Mouse (Mus musculus) embryonic fibroblast, embryonic 13.5 days (primary cell): ENCODE measurements at regions not wholly inside any gene's neighbourhood (a gene's known extent, or its start where the extent isn't known, plus 50 kb on each side); places are given as distances from the start of the nearest gene placed in this dataset.

ENCODE experiments used
- H3K27ac ChIP-seq: 2 replicates; pipeline ENCODE4 v1.5.1; 2012; ENCODE audit warnings: low read length, control low read depth, inconsistent platforms; ENCODE audit not compliant: insufficient read depth
- H3K4me1 ChIP-seq: 2 replicates; pipeline ENCODE4 v1.6.1; 2011; ENCODE audit warnings: low read length; ENCODE audit not compliant: control insufficient read depth, insufficient read depth
- H3K4me3 ChIP-seq: 2 replicates; pipeline ENCODE4 v1.5.1; 2011; ENCODE audit warnings: mild to moderate bottlenecking, control low read depth, low read length; ENCODE audit not compliant: insufficient read depth
- CTCF ChIP-seq: IDR thresholded peaks from 2 replicates; pipeline ENCODE4 v1.5.1; 2011; ENCODE audit warnings: mild to moderate bottlenecking, control low read depth, low read length, moderate library complexity, borderline replicate concordance; ENCODE audit not compliant: insufficient read depth
- POLR2A ChIP-seq: IDR thresholded peaks from 2 replicates; pipeline ENCODE4 v1.6.1; 2011; ENCODE audit warnings: low read depth, mild to moderate bottlenecking, control low read depth, low read length, moderate library complexity

- no peak overlapping the region for H3K27ac ChIP-seq
- H3K4me3 ChIP-seq = no peak overlapping the region
- H3K4me1 ChIP-seq = no peaks in the 10 kb centered on the region
- no peak for TF ChIP-seq CTCF
- no peak for TF ChIP-seq POLR2A
Measured at GRCm38 (mm10) chr1:183653878-183654277, 235.9 kb downstream of the Hhipl2 start.

DNA sequence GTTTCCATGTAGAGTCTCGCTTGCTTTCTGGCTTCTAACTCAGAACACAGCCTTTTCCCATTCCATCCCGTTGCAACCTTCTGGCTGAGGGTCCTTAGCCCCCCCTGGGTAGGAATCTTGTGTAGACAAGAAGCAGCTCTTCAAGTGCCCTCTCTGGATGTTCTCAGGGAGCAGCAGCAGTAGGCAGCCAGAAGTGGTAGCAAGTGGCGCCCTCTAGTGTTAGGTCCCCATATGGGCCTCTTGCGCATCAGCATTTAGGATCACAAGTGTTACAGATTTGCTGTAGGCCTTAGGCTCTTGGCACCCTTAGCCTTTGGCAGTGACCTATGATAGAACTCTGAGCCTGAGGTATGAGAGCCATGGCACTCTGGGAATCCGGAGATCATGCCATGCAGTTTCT, 239.0 kb downstream of the Hhipl2 start:
- TF ChIP-seq POLR2A = no peak
- TF ChIP-seq CTCF = peak; percentile 65; the same call in 1 of the 2 replicates
- H3K4me1 ChIP-seq = no peaks in the 10 kb centered on the region
- no peak overlapping the region for H3K4me3 ChIP-seq
- no peak overlapping the region for H3K27ac ChIP-seq

- H3K4me1 ChIP-seq = no peaks in the 10 kb centered on the region
- H3K4me3 ChIP-seq = no peak overlapping the region
- no peak overlapping the region for H3K27ac ChIP-seq
- TF ChIP-seq POLR2A = no peak
- TF ChIP-seq CTCF = no peak
Measured at GRCm38 (mm10) chr1:183660541-183660940, 242.5 kb downstream of the Hhipl2 start.

- TF ChIP-seq CTCF (no peak), POLR2A (no peak)
- no peak overlapping the region for H3K4me3 ChIP-seq
- no peak overlapping the region for H3K27ac ChIP-seq
- no peaks in the 10 kb centered on the region for H3K4me1 ChIP-seq
Measured at GRCm38 (mm10) chr1:183662369-183663043, 244.5 kb downstream of the Hhipl2 start.

DNA sequence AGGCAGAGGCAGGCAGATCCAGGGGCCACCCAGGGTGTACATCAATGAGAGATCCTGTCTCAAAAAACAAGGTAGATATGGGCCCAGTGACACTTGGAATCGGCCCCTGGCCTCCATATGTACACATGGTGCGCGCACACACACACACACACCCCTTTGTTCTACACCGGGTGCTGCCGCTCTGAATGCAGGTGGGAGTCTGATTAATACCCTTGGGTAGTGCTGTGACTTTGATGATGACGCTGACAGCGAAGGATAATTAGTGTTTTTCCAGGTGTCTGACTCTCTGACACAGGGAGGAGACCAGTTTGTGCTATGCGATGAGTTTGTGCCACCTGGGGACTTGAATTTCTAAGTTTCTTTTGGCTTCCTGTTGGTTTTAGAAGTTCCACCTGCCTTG, 251.3 kb downstream of the Hhipl2 start:
- Histone ChIP-seq H3K4me3 (no peak overlapping the region), H3K4me1 (peaks cover 8% of the 10 kb centered on the region), H3K27ac (no peak overlapping the region)
- TF ChIP-seq CTCF = no peak

DNA sequence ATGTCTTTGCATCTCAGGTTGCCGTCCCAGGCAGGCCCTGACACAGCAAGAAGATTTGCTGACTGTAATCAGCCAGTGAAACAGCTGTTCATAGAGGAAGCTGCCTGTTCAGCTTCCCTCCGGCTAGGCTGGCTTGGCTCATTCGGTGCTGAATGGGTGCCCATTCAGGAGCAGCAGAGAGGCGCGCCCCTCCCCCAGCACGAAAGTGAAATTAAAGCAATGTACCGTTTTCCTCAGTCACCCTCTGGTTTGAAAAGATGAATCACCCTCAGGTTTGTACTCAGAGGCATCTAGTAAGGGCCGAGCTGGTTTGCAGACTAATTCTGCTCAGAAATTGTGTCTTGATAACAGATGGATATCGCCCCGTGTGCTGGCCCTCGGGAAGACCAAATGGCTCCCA, 251.7 kb downstream of the Hhipl2 start:
- H3K4me1 ChIP-seq = peaks cover 8% of the 10 kb centered on the region

DNA sequence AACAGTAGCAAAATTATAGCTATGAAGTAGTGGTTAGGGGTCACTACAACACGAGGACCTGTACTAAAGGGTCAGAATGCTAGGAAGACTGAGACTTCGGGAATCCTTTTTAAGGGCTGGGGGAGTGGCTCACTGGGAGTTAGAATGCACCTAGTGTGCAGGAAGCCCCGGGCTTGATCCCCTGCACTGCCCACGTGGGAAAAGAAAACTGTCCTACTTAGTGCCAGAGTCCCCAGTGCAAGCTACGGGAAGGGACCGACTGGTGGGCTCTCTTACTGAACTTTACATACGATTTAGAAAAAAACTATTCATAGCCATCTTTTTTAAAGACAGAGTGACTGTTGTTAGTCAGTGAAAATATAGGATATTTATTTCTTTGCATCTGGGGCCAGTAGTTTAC, 252.5 kb downstream of the Hhipl2 start:
- Histone ChIP-seq H3K4me1 (peaks cover 8% of the 10 kb centered on the region), H3K4me3 (no peak overlapping the region), H3K27ac (no peak overlapping the region)
- TF ChIP-seq CTCF (no peak), POLR2A (no peak)

More for the DNA sequence above, 251.7 kb downstream of the Hhipl2 start:
- TF ChIP-seq POLR2A (no peak), CTCF (no peak)
- no peak overlapping the region for H3K4me3 ChIP-seq
- H3K27ac ChIP-seq = no peak overlapping the region

DNA sequence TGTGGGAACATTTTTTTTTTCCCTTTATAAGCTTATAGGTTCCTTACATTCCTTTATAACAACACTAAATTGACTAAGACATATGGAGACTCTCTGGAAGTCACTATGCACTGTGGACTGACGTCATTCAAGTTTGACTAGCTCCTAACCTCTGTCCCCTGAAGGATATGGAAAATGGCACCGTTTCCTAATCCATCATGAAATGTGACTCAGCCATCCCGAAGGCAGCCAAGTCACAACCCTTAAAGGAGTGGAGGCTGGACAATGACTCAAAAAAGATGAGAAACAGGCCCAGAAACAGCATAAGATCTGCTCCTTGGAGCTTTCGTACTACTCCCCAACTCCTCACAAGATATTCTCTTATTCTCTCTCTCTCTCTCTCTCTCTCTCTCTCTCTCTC, 253.5 kb downstream of the Hhipl2 start:
- peak overlapping the region; percentile 71; the same call in 1 of the 2 replicates for H3K27ac ChIP-seq
- no peak overlapping the region for H3K4me3 ChIP-seq
- peaks cover 8% of the 10 kb centered on the region for H3K4me1 ChIP-seq
- no peak for TF ChIP-seq POLR2A

- Histone ChIP-seq H3K27ac (no peak overlapping the region), H3K4me1 (peaks cover 8% of the 10 kb centered on the region), H3K4me3 (no peak overlapping the region)
- no peak for TF ChIP-seq POLR2A
Measured at GRCm38 (mm10) chr1:183672521-183672920, 254.5 kb downstream of the Hhipl2 start.

DNA sequence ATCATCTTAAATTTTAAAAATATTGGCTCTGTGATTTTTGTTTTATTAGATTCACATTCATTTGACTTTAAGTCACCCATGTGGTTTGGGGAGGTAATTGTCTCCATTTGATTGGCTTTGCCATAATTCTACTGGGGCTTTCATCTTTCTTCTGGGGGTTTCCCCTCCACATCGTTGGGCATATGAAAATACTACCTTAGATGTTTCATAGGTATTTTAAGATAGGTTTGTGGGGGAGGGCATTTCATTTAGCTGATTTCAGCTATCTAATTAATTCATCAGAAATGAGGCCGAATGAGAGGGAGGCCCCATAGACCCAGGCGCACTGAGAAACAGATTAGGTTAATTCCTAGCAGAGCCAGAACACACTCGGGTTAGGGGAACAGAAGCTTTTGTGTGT, 259.6 kb downstream of the Hhipl2 start:
- Histone ChIP-seq H3K27ac (no peak overlapping the region), H3K4me1 (peaks cover 9% of the 10 kb centered on the region; the same call in 1 of the 2 replicates), H3K4me3 (no peak overlapping the region)
- TF ChIP-seq CTCF (no peak), POLR2A (no peak)

- no peak overlapping the region; the same call in 1 of the 2 replicates for H3K27ac ChIP-seq
- H3K4me3 ChIP-seq = no peak overlapping the region
- no peak for TF ChIP-seq CTCF
- peaks cover 9% of the 10 kb centered on the region; the same call in 1 of the 2 replicates for H3K4me1 ChIP-seq
Measured at GRCm38 (mm10) chr1:183679949-183680348, 261.9 kb downstream of the Hhipl2 start.
